Mouse (Mus musculus) spleen, adult 2 months (tissue): Measurements from ENCODE around the gene Kcnh5.

Experiments
- CTCF ChIP-seq: fragments of 200-500 bp; IDR thresholded peaks from 2 replicates; pipeline ENCODE4 v1.5.1; 2011; ENCODE audit warnings: mild to moderate bottlenecking, inconsistent platforms; ENCODE audit not compliant: insufficient read depth, insufficient read length, insufficient replicate concordance; ENCODE audit errors: extremely low read depth
- POLR2A ChIP-seq: fragments of 200-500 bp; IDR thresholded peaks from 2 replicates; pipeline ENCODE4 v1.6.1; 2011; ENCODE audit warnings: low read depth, low read length, inconsistent platforms

- TF ChIP-seq CTCF, result no peak
- TF ChIP-seq POLR2A, result no peak
Measured at GRCm38 (mm10) chr12:75179491-75179890, 2.4 kb upstream of the Kcnh5 start.
